Mouse (Mus musculus) forebrain, postnatal 0 days (tissue): ENCODE measurements at regions not wholly inside any gene's neighbourhood (a gene's known extent, or its start where the extent isn't known, plus 50 kb on each side); places are given as distances from the start of the nearest gene placed in this dataset.
A peak's percentile ranks its signal among the peaks of the same experiment; 100 is the strongest.

ENCODE experiments used
- ATAC-seq: fragments of 200-750 bp; cut with Nextera tagmentation; 2 replicates; pipeline ENCODE4 v1.8.0; 2017; ENCODE audit warnings: mild to moderate bottlenecking, moderate library complexity
- DNase-seq: peaks from one replicate; pipeline ENCODE4 v3.0.0-alpha.2; 2015
- H3K27ac ChIP-seq: fragments of 300-500 bp; sonication (generic); 2 replicates; pipeline ENCODE4 v1.5.1; 2014; ENCODE audit warnings: low read depth, mild to moderate bottlenecking, antibody characterized with exemption, low read length, moderate library complexity, mixed read lengths
- H3K27me3 ChIP-seq: fragments of 300-500 bp; sonication (generic); 2 replicates; pipeline ENCODE4 v1.6.1; 2014; ENCODE audit warnings: mild to moderate bottlenecking, low read length, mixed read lengths; ENCODE audit not compliant: insufficient read depth
- H3K36me3 ChIP-seq: fragments of 300-500 bp; sonication (generic); 2 replicates; pipeline ENCODE4 v1.6.1; 2014; ENCODE audit warnings: mild to moderate bottlenecking, moderate library complexity; ENCODE audit not compliant: insufficient read depth
- H3K4me1 ChIP-seq: fragments of 300-500 bp; sonication (generic); 2 replicates; pipeline ENCODE4 v1.6.1; 2014; ENCODE audit warnings: antibody characterized with exemption; ENCODE audit not compliant: insufficient read depth
- H3K4me2 ChIP-seq: fragments of 300-500 bp; sonication (generic); 2 replicates; pipeline ENCODE4 v1.6.1; 2014; ENCODE audit warnings: low read depth, mild to moderate bottlenecking, moderate library complexity
- H3K4me3 ChIP-seq: fragments of 300-500 bp; sonication (generic); 2 replicates; pipeline ENCODE4 v1.5.1; 2014; ENCODE audit warnings: low read depth, low read length, mixed read lengths
- H3K9ac ChIP-seq: fragments of 300-500 bp; sonication (generic); 2 replicates; pipeline ENCODE4 v1.6.1; 2014; ENCODE audit warnings: mild to moderate bottlenecking
- H3K9me3 ChIP-seq: fragments of 300-500 bp; sonication (generic); 2 replicates; pipeline ENCODE4 v1.6.1; 2016; ENCODE audit warnings: low read length
- CTCF ChIP-seq: sonication (generic); IDR thresholded peaks from 2 replicates; pipeline ENCODE4 v1.5.1; 2016; ENCODE audit warnings: antibody characterized with exemption, control low read depth, low read depth
- WGBS: fragments of 180-500 bp; shearing (Covaris S2); extraction: QIAGEN DNeasy Blood & Tissue Kit; methylation state at CpG from one replicate; pipeline ENCODE4 v1.1.7; 2014; 5-methylcytosine and 5-hydroxymethylcytosine counted together

- DNase-seq (no peak), ATAC-seq (no peak)
- no peak overlapping the region for H3K27ac ChIP-seq
- H3K4me1 ChIP-seq = no peaks in the 10 kb centered on the region
- H3K4me2 ChIP-seq = no peak overlapping the region
- H3K9me3 ChIP-seq = no peaks in the 10 kb centered on the region
- no peak overlapping the region for H3K9ac ChIP-seq
- TF ChIP-seq CTCF = no peak
- no peak overlapping the region for H3K4me3 ChIP-seq
- no peaks in the 10 kb centered on the region for H3K36me3 ChIP-seq
- no peaks in the 10 kb centered on the region for H3K27me3 ChIP-seq
- 76% methylated on average over 2 of the region's 2 CpGs for WGBS
Observed at GRCm38 (mm10) chr4:72001221-72001875, 199.4 kb downstream of the Tle1 start.

- no peak overlapping the region for H3K9ac ChIP-seq
- no peaks in the 10 kb centered on the region for H3K27me3 ChIP-seq
- H3K36me3 ChIP-seq = no peaks in the 10 kb centered on the region
- no peaks in the 10 kb centered on the region for H3K9me3 ChIP-seq
- no peak for DNase-seq
- no peak overlapping the region for H3K4me3 ChIP-seq
- ATAC-seq = no peak
- no peak overlapping the region for H3K27ac ChIP-seq
- WGBS = 87% methylated on average over 1 of the region's 1 CpGs
- no peaks in the 10 kb centered on the region for H3K4me1 ChIP-seq
- no peak overlapping the region for H3K4me2 ChIP-seq
- TF ChIP-seq CTCF = no peak
Observed at GRCm38 (mm10) chr4:71968701-71969100, 210.9 kb upstream of the Gm11232 start.

- no peak for ATAC-seq
- Histone ChIP-seq H3K9me3 (no peaks in the 10 kb centered on the region), H3K27ac (no peak overlapping the region), H3K36me3 (no peaks in the 10 kb centered on the region), H3K4me1 (no peaks in the 10 kb centered on the region), H3K4me2 (no peak overlapping the region), H3K27me3 (no peaks in the 10 kb centered on the region), H3K9ac (no peak overlapping the region), H3K4me3 (no peak overlapping the region)
- 79% methylated on average over 2 of the region's 2 CpGs for WGBS
- DNase-seq = no peak
- no peak for TF ChIP-seq CTCF
Observed at GRCm38 (mm10) chr4:71953441-71953840, 195.7 kb upstream of the Gm11232 start.

- no peak for TF ChIP-seq CTCF
- ATAC-seq (peak; percentile 85), DNase-seq (peak; percentile 46)
- Histone ChIP-seq H3K9ac (no peak overlapping the region), H3K4me3 (no peak overlapping the region), H3K9me3 (no peaks in the 10 kb centered on the region), H3K4me2 (no peak overlapping the region), H3K4me1 (no peaks in the 10 kb centered on the region), H3K27ac (no peak overlapping the region), H3K36me3 (no peaks in the 10 kb centered on the region), H3K27me3 (no peaks in the 10 kb centered on the region)
- WGBS = 11% methylated on average over 2 of the region's 2 CpGs
Observed at GRCm38 (mm10) chr4:71933240-71933986, 175.6 kb upstream of the Gm11232 start.

GRCm38 (mm10) chr4:71932818-71933217 is 175.1 kb upstream of the Gm11232 start:
- WGBS = 14% methylated on average over 1 of the region's 1 CpGs
- H3K27ac ChIP-seq = no peak overlapping the region

GRCm38 (mm10) chr4:71911551-71911950 is 153.8 kb upstream of the Gm11232 start:
- no peak overlapping the region for H3K4me3 ChIP-seq
- no peaks in the 10 kb centered on the region for H3K4me1 ChIP-seq
- H3K9me3 ChIP-seq = no peaks in the 10 kb centered on the region
- H3K9ac ChIP-seq = no peak overlapping the region
- no peak overlapping the region for H3K27ac ChIP-seq
- H3K4me2 ChIP-seq = no peak overlapping the region
- no peaks in the 10 kb centered on the region for H3K36me3 ChIP-seq
- H3K27me3 ChIP-seq = no peaks in the 10 kb centered on the region
- WGBS = 69% methylated on average over 1 of the region's 1 CpGs
- TF ChIP-seq CTCF = no peak
- DNase-seq = no peak
- ATAC-seq = no peak

More at GRCm38 (mm10) chr4:71932818-71933217, 175.1 kb upstream of the Gm11232 start:
- Histone ChIP-seq H3K9me3 (no peaks in the 10 kb centered on the region), H3K4me2 (no peak overlapping the region), H3K9ac (no peak overlapping the region), H3K27me3 (no peaks in the 10 kb centered on the region), H3K4me1 (no peaks in the 10 kb centered on the region), H3K36me3 (no peaks in the 10 kb centered on the region), H3K4me3 (no peak overlapping the region)
- no peak for DNase-seq
- no peak for TF ChIP-seq CTCF
- no peak for ATAC-seq

GRCm38 (mm10) chr4:71875651-71876050 is 117.9 kb upstream of the Gm11232 start:
- no peak overlapping the region for H3K4me2 ChIP-seq
- DNase-seq (no peak), ATAC-seq (no peak)
- no peaks in the 10 kb centered on the region for H3K9me3 ChIP-seq
- no peaks in the 10 kb centered on the region for H3K36me3 ChIP-seq
- H3K27me3 ChIP-seq = no peaks in the 10 kb centered on the region
- H3K4me1 ChIP-seq = no peaks in the 10 kb centered on the region
- H3K9ac ChIP-seq = no peak overlapping the region
- no peak for TF ChIP-seq CTCF
- H3K27ac ChIP-seq = no peak overlapping the region
- no peak overlapping the region for H3K4me3 ChIP-seq
- 94% methylated on average over 4 of the region's 4 CpGs for WGBS
